Mouse (Mus musculus) G1E-ER4 (cell line): Measurements from ENCODE around the gene Col9a2. TPM values are rescaled to one million over a fixed set of nuclear protein-coding genes. Genes with fewer than 3 reads are reported as not detected.

Experiments used
- GATA1 ChIP-seq: IDR thresholded peaks from one replicate; pipeline ENCODE4 v1.8.0; 2012; ENCODE audit warnings: low read length, inconsistent platforms
- polyA plus RNA-seq: library from polyadenylated mRNA; stranded (reverse); fragments of >175 nt; gene quantifications from 2 replicates; pipeline ENCODE4 v1.2.3, GENCODE M21; 2012

Gene Col9a2
- polyA plus RNA-seq, 1 experiment = not detected

DNA sequence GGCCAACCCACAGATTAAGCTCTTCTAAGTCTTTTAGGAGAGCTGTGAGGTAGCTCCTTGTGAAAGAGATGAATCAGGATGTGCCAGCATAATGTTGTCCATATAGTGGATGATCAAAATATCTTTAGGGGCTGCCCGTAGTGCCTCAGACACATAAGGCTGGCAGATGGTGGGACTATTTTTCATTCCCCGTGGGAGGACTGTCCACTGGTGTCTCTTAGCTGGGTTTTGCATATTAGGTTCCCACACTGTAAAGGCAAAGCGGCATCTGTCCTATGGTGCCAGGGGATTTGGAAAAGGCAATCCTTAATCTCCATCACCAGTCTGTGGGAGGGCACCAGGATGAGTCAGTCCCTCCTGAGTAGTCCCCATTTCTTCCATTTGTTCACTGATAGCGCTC is 64.1 kb downstream of the Col9a2 start:
- no peak for TF ChIP-seq GATA1

Other genes starting within 250 kb of the Col9a2 start
- gene Nfyc, start 207.8 kb upstream of the Col9a2 start, polyA plus RNA-seq = 59.4 and 89.2 TPM in 2 replicates
- gene Rims3, start 184.6 kb upstream of the Col9a2 start, polyA plus RNA-seq = not detected in 2 replicates
- 5.3 and 6.2 TPM in 2 replicates for gene Exo5, start 114.4 kb upstream of the Col9a2 start, polyA plus RNA-seq
- gene Zfp69, start 87.7 kb upstream of the Col9a2 start, polyA plus RNA-seq = 2.1 and 2.4 TPM in 2 replicates
- gene Smap2, start 22.1 kb upstream of the Col9a2 start, polyA plus RNA-seq = 34.2 and 36.8 TPM in 2 replicates
- gene Zmpste24, start 58.9 kb downstream of the Col9a2 start, polyA plus RNA-seq = 4.3 and 5.2 TPM in 2 replicates
- not detected in 2 replicates for gene Tmco2, start 69.8 kb downstream of the Col9a2 start, polyA plus RNA-seq
- gene Rlf, start 175.7 kb downstream of the Col9a2 start, polyA plus RNA-seq = 3.7 and 4.2 TPM in 2 replicates